Mouse (Mus musculus): ENCODE data around the gene Vti1a. TPM values are rescaled to one million over a fixed set of nuclear protein-coding genes. Genes with fewer than 3 reads are reported as not detected.

The Vti1a gene
- polyA plus RNA-seq, 1 experiment: 35.0 TPM

GRCm38 (mm10) chr19:55595945-55596649 is 280.0 kb downstream of the Vti1a start:
- H3K27me3 ChIP-seq (ENCODE audit: control insufficient read depth, insufficient read depth, low read length): no peaks in the 10 kb centered on the region
- 81% methylated on average over 9 of the region's 9 CpGs for WGBS
- no peak overlapping the region for H3K27ac ChIP-seq (ENCODE audit: insufficient read depth, low read length)
- no peak for TF ChIP-seq CTCF (IDR thresholded peaks at IDR 0.05; ENCODE audit: borderline replicate concordance, insufficient read depth, low read depth, low read length)
- H3K4me3 ChIP-seq (replicated peaks; ENCODE audit: insufficient read depth, low read depth, low read length): no peak overlapping the region
- no peak for DNase-seq
- H3K4me1 ChIP-seq (ENCODE audit: control insufficient read depth, insufficient read depth, low read length): no peaks in the 10 kb centered on the region

- H3K27me3 ChIP-seq (ENCODE audit: control insufficient read depth, insufficient read depth, low read length): no peaks in the 10 kb centered on the region
- TF ChIP-seq CTCF (IDR thresholded peaks at IDR 0.05; ENCODE audit: borderline replicate concordance, insufficient read depth, low read depth, low read length) (no peak), POLR2A (IDR thresholded peaks at IDR 0.05; ENCODE audit: borderline replicate concordance, insufficient read depth, low read length) (no peak)
- H3K27ac ChIP-seq (ENCODE audit: insufficient read depth, low read length): no peak overlapping the region
- WGBS: 79% methylated on average over 6 of the region's 6 CpGs
- H3K4me3 ChIP-seq (replicated peaks; ENCODE audit: insufficient read depth, low read depth, low read length): no peak overlapping the region
- no peaks in the 10 kb centered on the region for H3K4me1 ChIP-seq (ENCODE audit: control insufficient read depth, insufficient read depth, low read length)
- DNase-seq: no peak
Observed at GRCm38 (mm10) chr19:55596804-55597203, 280.7 kb downstream of the Vti1a start.

- H3K27me3 ChIP-seq (ENCODE audit: control insufficient read depth, insufficient read depth, low read length): no peaks in the 10 kb centered on the region
- H3K4me1 ChIP-seq (ENCODE audit: control insufficient read depth, insufficient read depth, low read length): no peaks in the 10 kb centered on the region
- no peak for DNase-seq
- WGBS: 74% methylated on average over 2 of the region's 2 CpGs
- no peak overlapping the region for H3K4me3 ChIP-seq (replicated peaks; ENCODE audit: insufficient read depth, low read depth, low read length)
- TF ChIP-seq POLR2A (IDR thresholded peaks at IDR 0.05; ENCODE audit: borderline replicate concordance, insufficient read depth, low read length): no peak
- no peak for TF ChIP-seq CTCF (IDR thresholded peaks at IDR 0.05; ENCODE audit: borderline replicate concordance, insufficient read depth, low read depth, low read length)
- H3K27ac ChIP-seq (ENCODE audit: insufficient read depth, low read length): no peak overlapping the region
Observed at GRCm38 (mm10) chr19:55597296-55597695, 281.2 kb downstream of the Vti1a start.

GRCm38 (mm10) chr19:55597951-55598350 is 281.9 kb downstream of the Vti1a start:
- TF ChIP-seq CTCF (IDR thresholded peaks at IDR 0.05; ENCODE audit: borderline replicate concordance, insufficient read depth, low read depth, low read length): no peak
- no peak for TF ChIP-seq POLR2A (IDR thresholded peaks at IDR 0.05; ENCODE audit: borderline replicate concordance, insufficient read depth, low read length)
- H3K27ac ChIP-seq (ENCODE audit: insufficient read depth, low read length): no peak overlapping the region
- no peaks in the 10 kb centered on the region for H3K27me3 ChIP-seq (ENCODE audit: control insufficient read depth, insufficient read depth, low read length)
- H3K4me3 ChIP-seq (replicated peaks; ENCODE audit: insufficient read depth, low read depth, low read length): no peak overlapping the region
- DNase-seq: no peak
- 58% methylated on average over 12 of the region's 12 CpGs for WGBS
- H3K4me1 ChIP-seq (ENCODE audit: control insufficient read depth, insufficient read depth, low read length): no peaks in the 10 kb centered on the region

- Histone ChIP-seq H3K27me3 (ENCODE audit: control insufficient read depth, insufficient read depth, low read length) (no peaks in the 10 kb centered on the region), H3K4me3 (replicated peaks; ENCODE audit: insufficient read depth, low read depth, low read length) (no peak overlapping the region), H3K4me1 (ENCODE audit: control insufficient read depth, insufficient read depth, low read length) (no peaks in the 10 kb centered on the region), H3K27ac (ENCODE audit: insufficient read depth, low read length) (no peak overlapping the region)
- 64% methylated on average over 6 of the region's 6 CpGs for WGBS
- DNase-seq: no peak
- no peak for TF ChIP-seq CTCF (IDR thresholded peaks at IDR 0.05; ENCODE audit: borderline replicate concordance, insufficient read depth, low read depth, low read length)
- no peak for TF ChIP-seq POLR2A (IDR thresholded peaks at IDR 0.05; ENCODE audit: borderline replicate concordance, insufficient read depth, low read length)
Observed at GRCm38 (mm10) chr19:55599124-55599523, 283.0 kb downstream of the Vti1a start.

- no peak overlapping the region for H3K27ac ChIP-seq (ENCODE audit: insufficient read depth, low read length)
- no peaks in the 10 kb centered on the region for H3K27me3 ChIP-seq (ENCODE audit: control insufficient read depth, insufficient read depth, low read length)
- WGBS: 76% methylated on average over 10 of the region's 10 CpGs
- H3K4me3 ChIP-seq (replicated peaks; ENCODE audit: insufficient read depth, low read depth, low read length): no peak overlapping the region
- no peak for DNase-seq
- H3K4me1 ChIP-seq (ENCODE audit: control insufficient read depth, insufficient read depth, low read length): no peaks in the 10 kb centered on the region; the same call in 1 of the 2 replicates
- TF ChIP-seq CTCF (IDR thresholded peaks at IDR 0.05; ENCODE audit: borderline replicate concordance, insufficient read depth, low read depth, low read length) (no peak), POLR2A (IDR thresholded peaks at IDR 0.05; ENCODE audit: borderline replicate concordance, insufficient read depth, low read length) (no peak)
Observed at GRCm38 (mm10) chr19:55607725-55608124, 291.6 kb downstream of the Vti1a start.

- Histone ChIP-seq H3K4me3 (replicated peaks; ENCODE audit: insufficient read depth, low read depth, low read length) (no peak overlapping the region), H3K4me1 (ENCODE audit: control insufficient read depth, insufficient read depth, low read length) (no peaks in the 10 kb centered on the region; the same call in 1 of the 2 replicates), H3K27ac (ENCODE audit: insufficient read depth, low read length) (no peak overlapping the region), H3K27me3 (ENCODE audit: control insufficient read depth, insufficient read depth, low read length) (no peaks in the 10 kb centered on the region)
- no peak for DNase-seq
- TF ChIP-seq POLR2A (IDR thresholded peaks at IDR 0.05; ENCODE audit: borderline replicate concordance, insufficient read depth, low read length) (no peak), CTCF (IDR thresholded peaks at IDR 0.05; ENCODE audit: borderline replicate concordance, insufficient read depth, low read depth, low read length) (no peak)
- WGBS: 89% methylated on average over 14 of the region's 14 CpGs
Observed at GRCm38 (mm10) chr19:55608858-55609375, 292.8 kb downstream of the Vti1a start.

- no peak for DNase-seq
- Histone ChIP-seq H3K27me3 (ENCODE audit: control insufficient read depth, insufficient read depth, low read length) (no peaks in the 10 kb centered on the region), H3K4me1 (ENCODE audit: control insufficient read depth, insufficient read depth, low read length) (no peaks in the 10 kb centered on the region; the same call in 1 of the 2 replicates), H3K4me3 (replicated peaks; ENCODE audit: insufficient read depth, low read depth, low read length) (no peak overlapping the region), H3K27ac (ENCODE audit: insufficient read depth, low read length) (no peak overlapping the region)
- 94% methylated on average over 3 of the region's 3 CpGs for WGBS
- TF ChIP-seq CTCF (IDR thresholded peaks at IDR 0.05; ENCODE audit: borderline replicate concordance, insufficient read depth, low read depth, low read length) (no peak), POLR2A (IDR thresholded peaks at IDR 0.05; ENCODE audit: borderline replicate concordance, insufficient read depth, low read length) (no peak)
Observed at GRCm38 (mm10) chr19:55609806-55610205, 293.7 kb downstream of the Vti1a start.
